Mouse (Mus musculus): ENCODE measurements around the gene Usp21.

GRCm38 (mm10) chr1:171276110-171276748 lies 11.6 kb downstream of the Usp21 start:
- TF ChIP-seq CEBPB (IDR thresholded peaks at IDR 0.05; ENCODE audit: insufficient read depth, poor library complexity, severe bottlenecking) (no peak), SRF (IDR thresholded peaks at IDR 0.05; ENCODE audit: control insufficient read depth, insufficient read length, low read depth) (no peak), POLR2A (IDR thresholded peaks at IDR 0.05; ENCODE audit: insufficient read length, low read depth) (no peak)

Data from myocyte (in vitro differentiated cells).